Mouse (Mus musculus): ENCODE results near the gene Gm14406.
"Not testable (repeated sequence)": the region's sequence is repeated elsewhere in the genome, so short reads cannot be mapped to it uniquely, and the experiment has no call there.

GRCm38 (mm10) chr2:177523674-177524073 lies 54.3 kb downstream of the Gm14406 start:
- TF ChIP-seq CTCF (IDR thresholded peaks at IDR 0.05; ENCODE audit: extremely low read depth, insufficient read depth, insufficient read length, insufficient replicate concordance); POLR2A (IDR thresholded peaks at IDR 0.05; ENCODE audit: low read depth, low read length): not testable (repeated sequence)
